Mouse (Mus musculus) heart, adult 2 months (tissue): Measurements from ENCODE around the gene Smg6. TPM values are rescaled to one million over a fixed set of nuclear protein-coding genes. Genes with fewer than 3 reads are reported as not detected.

Experiments used
- DNase-seq, 2 experiments: peaks; one replicate each; pipeline ENCODE4 v3.0.0; 2021
- H3K27ac ChIP-seq: fragments of 200-600 bp; 2 replicates; pipeline ENCODE4 v1.8.1; 2022
- H3K27me3 ChIP-seq: fragments of 200-500 bp; 2 replicates; pipeline ENCODE4 v1.6.1; 2012; ENCODE audit warnings: mild to moderate bottlenecking, low read length, inconsistent platforms, mixed read lengths; ENCODE audit not compliant: control insufficient read depth, insufficient read depth
- H3K36me3 ChIP-seq: fragments of 200-500 bp; 2 replicates; pipeline ENCODE4 v1.6.1; 2012; ENCODE audit warnings: low read length, inconsistent platforms; ENCODE audit not compliant: control insufficient read depth, insufficient read depth
- H3K4me1 ChIP-seq: fragments of 200-500 bp; 2 replicates; pipeline ENCODE4 v1.6.1; 2011; ENCODE audit warnings: low read length; ENCODE audit not compliant: control insufficient read depth, insufficient read depth
- H3K4me3 ChIP-seq: fragments of 200-600 bp; 2 replicates; pipeline ENCODE4 v1.8.1; 2022
- H3K79me2 ChIP-seq: fragments of 200-500 bp; replicated peaks from 2 replicates; pipeline ENCODE4 v1.6.1; 2012; ENCODE audit warnings: mild to moderate bottlenecking, inconsistent platforms, low read length, moderate library complexity, mixed read lengths; ENCODE audit not compliant: control insufficient read depth, insufficient read depth
- H3K9ac ChIP-seq: fragments of 200-500 bp; 2 replicates; pipeline ENCODE4 v1.6.1; 2012; ENCODE audit warnings: low read depth, mild to moderate bottlenecking, control low read depth, inconsistent platforms, low read length, mixed read lengths
- CTCF ChIP-seq: fragments of 200-600 bp; IDR thresholded peaks from 2 replicates; pipeline ENCODE4 v1.8.1; 2022; ENCODE audit warnings: antibody characterized with exemption, mild to moderate bottlenecking, moderate library complexity
- EP300 ChIP-seq: fragments of 200-500 bp; IDR thresholded peaks from 2 replicates; pipeline ENCODE4 v1.6.1; 2011; ENCODE audit warnings: low read depth, low read length, control low read depth; ENCODE audit not compliant: insufficient read depth
- POLR2A ChIP-seq: fragments of 200-500 bp; IDR thresholded peaks from 2 replicates; pipeline ENCODE4 v1.6.1; 2011; ENCODE audit warnings: mild to moderate bottlenecking, low read depth, low read length, control low read depth; ENCODE audit not compliant: insufficient read depth
- WGBS: fragments of 180-500 bp; shearing (Covaris S2); methylation state at CpG from one replicate; pipeline ENCODE4 v1.1.7; 2018; 5-methylcytosine and 5-hydroxymethylcytosine counted together
- intact Hi-C: fragments of 180-260 bp; cut with DNase I; formaldehyde crosslinking; loops from one replicate; pipeline ENCODE4 v1.15.1; 2025
- polyA plus RNA-seq: library from polyadenylated mRNA; depleted of rRNA; stranded (reverse); fragments of >200 nt; gene quantifications from 2 replicates; pipeline ENCODE4 v1.2.3, GENCODE M21; 2012
- total RNA-seq, 2 experiments: library from RNA; stranded (reverse); gene quantifications; 2 replicates each; pipeline ENCODE4 v1.2.3; 2021

Gene Smg6
- total and polyA plus RNA-seq, 3 experiments = 17.8 to 19.5 (median 18.1) TPM

DNA sequence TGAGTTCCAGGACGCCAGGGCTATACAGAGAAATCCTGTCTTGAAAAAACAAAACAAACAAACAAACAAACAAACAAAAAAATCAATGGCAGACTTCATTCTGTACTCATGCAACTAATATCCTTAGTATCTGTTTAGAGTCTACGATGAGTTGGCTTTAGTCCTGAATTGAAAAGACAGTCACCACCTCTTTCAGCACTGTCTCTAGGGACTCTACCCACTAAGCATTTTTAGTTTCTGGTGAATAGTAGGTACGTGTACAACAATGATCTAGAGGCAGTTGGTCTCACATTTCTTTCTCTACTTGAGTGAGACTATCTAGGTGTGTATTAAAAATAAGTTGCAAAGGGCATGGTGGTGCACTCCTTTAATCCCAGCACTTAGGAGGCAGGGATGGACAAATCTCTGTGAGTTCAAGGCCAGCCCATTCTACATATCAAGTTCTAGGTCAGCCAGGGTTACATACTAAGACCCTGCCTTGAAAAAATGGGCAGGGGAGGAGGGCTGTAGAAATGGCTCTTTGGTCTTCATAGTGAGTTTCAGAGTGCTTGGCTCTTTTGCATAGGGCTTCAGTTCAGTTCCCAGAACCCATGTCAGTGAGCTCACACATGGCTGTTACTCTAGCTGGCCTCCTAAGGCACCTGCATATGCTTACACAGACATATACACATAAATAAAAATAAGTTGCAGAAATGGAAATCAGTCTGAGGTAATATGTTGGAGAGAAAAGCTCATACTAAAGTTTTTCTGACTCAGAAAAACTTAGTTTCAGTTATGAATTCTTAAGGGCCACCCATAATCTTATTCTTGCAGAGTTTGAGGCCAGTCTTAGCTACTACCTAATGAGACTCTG lies 51.4 kb downstream of the Smg6 start:
- no peaks in the 10 kb centered on the region; the same call in 1 of the 2 replicates for H3K4me1 ChIP-seq
- intact Hi-C loops = no loop called here
- H3K79me2 ChIP-seq = no peaks in the 10 kb centered on the region
- H3K9ac ChIP-seq = no peak overlapping the region
- H3K27ac ChIP-seq = no peak overlapping the region
- TF ChIP-seq CTCF (no peak), EP300 (no peak), POLR2A (no peak)
- WGBS = 75% methylated on average over 3 of the region's 3 CpGs
- H3K36me3 ChIP-seq = peaks cover 2% of the 10 kb centered on the region; the same call in 1 of the 2 replicates
- no peak for DNase-seq
- H3K27me3 ChIP-seq = no peaks in the 10 kb centered on the region
- H3K4me3 ChIP-seq = no peak overlapping the region

DNA sequence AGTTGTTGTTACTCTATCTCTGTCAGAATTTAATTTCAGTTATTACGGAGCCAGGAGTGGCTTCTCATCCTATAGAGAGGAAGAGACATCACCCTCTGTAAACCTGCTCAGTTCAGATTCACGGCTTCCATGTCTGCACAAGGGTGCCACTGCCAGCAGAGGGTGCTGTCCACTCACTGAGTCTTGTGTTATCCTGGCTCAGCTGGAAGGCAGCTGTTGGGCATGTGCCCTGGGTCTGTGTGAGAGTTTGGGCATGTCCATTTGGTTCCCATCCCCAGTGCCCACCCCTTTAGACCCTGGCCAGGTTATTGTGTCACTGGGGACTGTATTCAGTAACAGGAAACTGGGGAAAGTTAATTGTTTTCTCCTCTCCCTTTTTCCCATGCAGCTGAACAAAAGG lies 55.8 kb downstream of the Smg6 start:
- Histone ChIP-seq H3K9ac (no peak overlapping the region), H3K27me3 (no peaks in the 10 kb centered on the region), H3K4me1 (no peaks in the 10 kb centered on the region; the same call in 1 of the 2 replicates), H3K36me3 (peaks cover 2% of the 10 kb centered on the region; the same call in 1 of the 2 replicates), H3K4me3 (no peak overlapping the region), H3K27ac (peak overlapping the region; percentile 26), H3K79me2 (no peaks in the 10 kb centered on the region)
- TF ChIP-seq EP300 (peak; percentile 99), CTCF (no peak), POLR2A (peak; percentile 43; the same call in 1 of the 2 replicates)
- intact Hi-C loops = loop anchor here (1.0 to 5.0 kb wide), 2 partner anchors 34 to 189 kb away; no protein-coding TSS in a partner anchor
- WGBS = 23% methylated on average over 2 of the region's 2 CpGs
- DNase-seq = peak; percentile 83 to 89

DNA sequence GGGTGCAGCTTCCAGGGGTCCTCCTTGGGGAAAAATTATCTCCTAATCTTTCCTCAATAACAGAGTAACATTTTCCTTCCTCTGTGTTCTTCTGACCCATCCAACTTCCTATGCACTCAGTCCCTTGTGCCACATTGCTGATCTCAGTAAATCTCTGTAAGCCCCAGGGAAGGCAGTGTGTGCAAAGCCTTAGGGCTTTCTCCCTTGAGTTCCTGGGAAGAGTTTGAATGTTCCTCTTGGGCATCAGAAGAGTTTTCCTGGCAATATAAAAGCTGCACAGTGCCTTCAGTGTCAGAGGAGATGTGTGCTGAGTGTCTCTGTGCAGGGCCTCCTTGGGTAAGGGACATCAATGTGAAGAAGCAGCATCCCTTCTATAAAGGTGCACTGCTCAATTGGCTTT lies 56.6 kb downstream of the Smg6 start:
- DNase-seq = no peak
- Histone ChIP-seq H3K9ac (no peak overlapping the region), H3K27me3 (no peaks in the 10 kb centered on the region), H3K4me1 (no peaks in the 10 kb centered on the region; the same call in 1 of the 2 replicates), H3K79me2 (no peaks in the 10 kb centered on the region), H3K27ac (peak overlapping the region; percentile 26), H3K36me3 (peaks cover 2% of the 10 kb centered on the region; the same call in 1 of the 2 replicates), H3K4me3 (no peak overlapping the region)
- TF ChIP-seq EP300 (no peak), CTCF (no peak), POLR2A (no peak)
- intact Hi-C loops = loop anchor here (5.0 kb wide), 1 partner anchor 35 kb away; no protein-coding TSS in a partner anchor

DNA sequence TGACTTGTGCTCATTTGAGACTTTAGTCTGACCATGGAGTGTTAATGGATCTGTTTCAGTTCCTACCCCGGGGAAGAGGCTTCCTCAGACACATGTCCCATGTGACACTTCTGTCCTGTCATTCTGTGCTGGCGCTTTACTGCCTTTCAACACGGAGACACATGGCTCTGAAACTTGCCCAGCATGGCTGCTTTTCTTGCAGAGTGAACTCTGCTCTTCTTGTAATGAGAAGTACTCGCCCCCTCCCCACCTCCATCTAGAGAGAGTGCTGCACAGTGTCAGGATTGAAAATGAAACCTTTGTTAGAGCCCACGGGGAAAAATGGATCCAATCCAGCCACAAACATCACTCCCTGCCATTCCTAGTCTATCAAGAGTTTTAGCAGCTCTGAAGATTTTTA lies 62.5 kb downstream of the Smg6 start:
- peak overlapping the region; percentile 28; the same call in 1 of the 2 replicates for H3K4me3 ChIP-seq

DNA sequence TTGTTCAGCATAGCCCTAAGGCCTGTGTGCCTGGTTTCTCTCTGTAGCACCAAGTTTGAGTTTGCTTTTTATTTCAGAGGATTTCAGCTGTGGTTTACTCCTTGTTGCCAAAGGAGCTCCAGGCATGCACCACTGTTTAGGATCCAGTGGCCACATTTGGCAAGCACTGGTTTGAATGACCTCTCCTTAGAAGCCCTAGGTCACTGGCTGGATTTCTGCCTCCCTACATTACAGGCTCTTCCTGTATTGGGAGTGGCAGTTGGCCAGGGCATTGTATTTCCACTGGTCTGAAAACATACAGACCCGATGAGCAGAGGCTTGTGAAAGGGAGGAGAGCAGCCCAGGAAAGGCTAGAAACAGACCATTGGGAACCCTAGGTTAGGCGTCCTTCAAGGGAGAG lies 63.4 kb downstream of the Smg6 start:
- no peaks in the 10 kb centered on the region for H3K27me3 ChIP-seq
- peak overlapping the region; percentile 37; the same call in 1 of the 2 replicates for H3K9ac ChIP-seq
- peaks cover 21% of the 10 kb centered on the region for H3K4me1 ChIP-seq
- TF ChIP-seq EP300 (0 out of 2 replicates have a peak, but pooled peaks have one; percentile 51), CTCF (no peak), POLR2A (no peak)
- H3K4me3 ChIP-seq = no peak overlapping the region
- 27% methylated on average over 2 of the region's 2 CpGs for WGBS
- no peaks in the 10 kb centered on the region for H3K79me2 ChIP-seq
- peak overlapping the region; percentile 45 for H3K27ac ChIP-seq
- intact Hi-C loops = loop anchor here (2.0 kb wide), 1 partner anchor 24 kb away; no protein-coding TSS in a partner anchor
- H3K36me3 ChIP-seq = peaks cover 23% of the 10 kb centered on the region
- peak; percentile 61 to 70 for DNase-seq

More for the DNA sequence above, 62.5 kb downstream of the Smg6 start:
- no peaks in the 10 kb centered on the region for H3K27me3 ChIP-seq
- peak; percentile 47 to 52 for DNase-seq
- H3K4me1 ChIP-seq = peaks cover 21% of the 10 kb centered on the region
- no peaks in the 10 kb centered on the region for H3K79me2 ChIP-seq
- H3K27ac ChIP-seq = peak overlapping the region; percentile 45
- TF ChIP-seq EP300 (0 out of 2 replicates have a peak, but pooled peaks have one; percentile 27), CTCF (no peak), POLR2A (no peak)
- peak overlapping the region; percentile 4; the same call in 1 of the 2 replicates for H3K9ac ChIP-seq
- peaks cover 23% of the 10 kb centered on the region for H3K36me3 ChIP-seq
- WGBS = 8% methylated on average over 5 of the region's 5 CpGs
- intact Hi-C loops = loop anchor here (2.0 kb wide), 1 partner anchor 25 kb away; no protein-coding TSS in a partner anchor

DNA sequence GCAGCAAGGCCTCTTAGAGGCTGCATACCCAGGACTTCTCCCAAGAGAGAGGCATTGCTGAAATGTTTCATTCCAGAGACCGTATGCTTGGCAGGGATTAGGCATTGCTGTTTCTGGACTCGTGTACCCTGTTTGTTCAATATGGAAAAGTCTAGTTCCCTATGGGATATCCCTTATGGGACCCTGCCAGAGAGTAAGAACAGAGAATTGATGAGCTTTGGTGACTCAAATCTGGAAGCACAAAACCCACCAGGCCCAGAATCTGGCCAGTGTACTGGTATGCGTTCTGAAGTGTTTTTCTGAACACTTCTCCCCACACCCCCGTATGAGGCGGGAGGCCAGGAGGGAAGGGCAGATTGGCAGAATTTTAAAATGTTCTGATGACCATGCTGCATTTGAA lies 64.9 kb downstream of the Smg6 start:
- WGBS = 40% methylated on average over 5 of the region's 5 CpGs
- no peak for TF ChIP-seq EP300
- no peak for TF ChIP-seq POLR2A
- TF ChIP-seq CTCF = no peak
- Histone ChIP-seq H3K79me2 (no peaks in the 10 kb centered on the region), H3K4me1 (peaks cover 21% of the 10 kb centered on the region), H3K27me3 (no peaks in the 10 kb centered on the region), H3K36me3 (peaks cover 26% of the 10 kb centered on the region), H3K9ac (no peak overlapping the region), H3K4me3 (no peak overlapping the region), H3K27ac (peak overlapping the region; percentile 42)
- intact Hi-C loops = loop anchor here (5.0 kb wide), 2 partner anchors 42 to 92 kb away; no protein-coding TSS in a partner anchor
- peak; percentile 43 to 44 for DNase-seq
